Mouse (Mus musculus): ENCODE data around the gene Atp6v1g3. TPM values are rescaled to one million over a fixed set of nuclear protein-coding genes. Genes with fewer than 3 reads are reported as not detected.

Atp6v1g3 gene
- polyA plus RNA-seq, 2 experiments = not detected

DNA sequence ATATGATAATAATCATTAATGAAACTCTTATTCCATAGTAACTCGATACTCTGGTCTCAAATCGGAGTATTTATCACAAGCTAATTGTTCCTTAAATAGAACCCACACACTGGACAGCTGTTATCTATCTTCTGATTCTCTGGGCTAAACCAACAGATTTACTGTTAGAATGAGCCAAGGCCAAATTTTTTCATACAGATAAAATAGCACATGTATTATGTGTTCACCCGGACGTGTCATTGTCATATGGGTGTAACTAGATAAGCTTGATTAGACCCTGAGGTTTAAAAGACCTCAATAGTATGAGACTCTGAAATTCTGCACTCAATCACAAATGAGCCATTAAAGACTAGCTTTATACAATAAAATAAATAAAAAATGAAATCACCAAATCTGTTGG lies 28.4 kb upstream of the Atp6v1g3 start:
- Histone ChIP-seq H3K9me3 (ENCODE audit: control insufficient read depth, low read length) (no peaks in the 10 kb centered on the region), H3K9ac (replicated peaks) (no peak overlapping the region), H3K4me2 (ENCODE audit: low read depth) (no peak overlapping the region), H3K36me3 (replicated peaks; ENCODE audit: control insufficient read depth, insufficient read depth, low read depth) (no peaks in the 10 kb centered on the region), H3K27ac (no peak overlapping the region), H3K4me1 (replicated peaks; ENCODE audit: control insufficient read depth in 2 of 2, insufficient read depth in 2 of 2, low read length in 1 of 2) (no peaks in the 10 kb centered on the region; a peak in 1 of 4 replicates), H3K27me3 (ENCODE audit: control insufficient read depth, insufficient read depth, low read length) (no peaks in the 10 kb centered on the region), H3K4me3 (ENCODE audit: insufficient read depth in 1 of 2, low read depth in 2 of 2, low read length in 2 of 2) (no peak overlapping the region)
- DNase-seq (ENCODE audit: low read depth in 3 of 3, low spot score in 3 of 3) (no peak), ATAC-seq (ENCODE audit: insufficient read depth) (no peak)
- 47% methylated on average over 4 of the region's 4 CpGs for WGBS (ENCODE audit: insufficient replicate concordance)
- TF ChIP-seq CTCF (IDR thresholded peaks at IDR 0.05; ENCODE audit: low read depth) (no peak), EP300 (IDR thresholded peaks at IDR 0.05; ENCODE audit: low read depth) (no peak)

DNA sequence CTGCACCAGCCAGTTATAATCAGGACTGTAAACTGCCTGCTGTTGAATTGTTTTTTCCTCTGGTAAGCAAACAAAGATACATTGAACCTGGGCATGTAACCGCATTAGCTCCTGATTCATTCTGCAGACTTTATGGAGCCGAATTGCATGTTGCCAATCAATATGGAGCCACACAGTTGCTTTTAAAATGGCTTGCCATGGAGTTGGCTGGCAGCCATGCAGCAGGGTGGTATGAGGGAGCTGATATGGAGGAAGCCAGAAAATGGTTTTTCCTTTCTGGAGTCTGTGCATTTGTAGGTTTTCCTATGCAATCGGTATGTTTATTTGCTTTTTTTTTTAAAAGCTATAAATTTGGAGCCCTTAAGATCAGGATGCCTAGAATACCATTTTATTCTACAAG lies 28.0 kb upstream of the Atp6v1g3 start:
- ATAC-seq (ENCODE audit: insufficient read depth) = no peak
- Histone ChIP-seq H3K4me1 (replicated peaks; ENCODE audit: control insufficient read depth in 2 of 2, insufficient read depth in 2 of 2, low read length in 1 of 2) (no peaks in the 10 kb centered on the region; a peak in 1 of 4 replicates), H3K9me3 (ENCODE audit: control insufficient read depth, low read length) (no peaks in the 10 kb centered on the region), H3K36me3 (replicated peaks; ENCODE audit: control insufficient read depth, insufficient read depth, low read depth) (no peaks in the 10 kb centered on the region), H3K4me3 (ENCODE audit: insufficient read depth in 1 of 2, low read depth in 2 of 2, low read length in 2 of 2) (no peak overlapping the region), H3K4me2 (ENCODE audit: low read depth) (no peak overlapping the region), H3K9ac (replicated peaks) (no peak overlapping the region), H3K27me3 (ENCODE audit: control insufficient read depth, insufficient read depth, low read length) (no peaks in the 10 kb centered on the region), H3K27ac (no peak overlapping the region)
- no peak for DNase-seq (ENCODE audit: low read depth in 3 of 3, low spot score in 3 of 3)
- no peak for TF ChIP-seq CTCF (IDR thresholded peaks at IDR 0.05; ENCODE audit: low read depth)
- TF ChIP-seq EP300 (IDR thresholded peaks at IDR 0.05; ENCODE audit: low read depth) = no peak
- WGBS (ENCODE audit: insufficient replicate concordance) = 62% methylated on average over 3 of the region's 3 CpGs

- H3K27me3 ChIP-seq (ENCODE audit: control insufficient read depth, insufficient read depth, low read length) = no peaks in the 10 kb centered on the region
- H3K36me3 ChIP-seq (replicated peaks; ENCODE audit: control insufficient read depth, insufficient read depth, low read depth) = no peaks in the 10 kb centered on the region
- no peak overlapping the region for H3K9ac ChIP-seq (replicated peaks)
- ATAC-seq (ENCODE audit: insufficient read depth) = no peak
- WGBS (ENCODE audit: insufficient replicate concordance) = 70% methylated on average over 7 of the region's 7 CpGs
- H3K27ac ChIP-seq = no peak overlapping the region
- no peaks in the 10 kb centered on the region; a peak in 1 of 4 replicates for H3K4me1 ChIP-seq (replicated peaks; ENCODE audit: control insufficient read depth in 2 of 2, insufficient read depth in 2 of 2, low read length in 1 of 2)
- TF ChIP-seq EP300 (IDR thresholded peaks at IDR 0.05; ENCODE audit: low read depth) = no peak
- TF ChIP-seq CTCF (IDR thresholded peaks at IDR 0.05; ENCODE audit: low read depth) = no peak
- H3K4me2 ChIP-seq (ENCODE audit: low read depth) = no peak overlapping the region
- H3K9me3 ChIP-seq (ENCODE audit: control insufficient read depth, low read length) = no peaks in the 10 kb centered on the region
- no peak for DNase-seq (ENCODE audit: low read depth in 3 of 3, low spot score in 3 of 3)
- no peak overlapping the region for H3K4me3 ChIP-seq (ENCODE audit: insufficient read depth in 1 of 2, low read depth in 2 of 2, low read length in 2 of 2)
Observed at GRCm38 (mm10) chr1:138246438-138247164, 26.9 kb upstream of the Atp6v1g3 start.

DNA sequence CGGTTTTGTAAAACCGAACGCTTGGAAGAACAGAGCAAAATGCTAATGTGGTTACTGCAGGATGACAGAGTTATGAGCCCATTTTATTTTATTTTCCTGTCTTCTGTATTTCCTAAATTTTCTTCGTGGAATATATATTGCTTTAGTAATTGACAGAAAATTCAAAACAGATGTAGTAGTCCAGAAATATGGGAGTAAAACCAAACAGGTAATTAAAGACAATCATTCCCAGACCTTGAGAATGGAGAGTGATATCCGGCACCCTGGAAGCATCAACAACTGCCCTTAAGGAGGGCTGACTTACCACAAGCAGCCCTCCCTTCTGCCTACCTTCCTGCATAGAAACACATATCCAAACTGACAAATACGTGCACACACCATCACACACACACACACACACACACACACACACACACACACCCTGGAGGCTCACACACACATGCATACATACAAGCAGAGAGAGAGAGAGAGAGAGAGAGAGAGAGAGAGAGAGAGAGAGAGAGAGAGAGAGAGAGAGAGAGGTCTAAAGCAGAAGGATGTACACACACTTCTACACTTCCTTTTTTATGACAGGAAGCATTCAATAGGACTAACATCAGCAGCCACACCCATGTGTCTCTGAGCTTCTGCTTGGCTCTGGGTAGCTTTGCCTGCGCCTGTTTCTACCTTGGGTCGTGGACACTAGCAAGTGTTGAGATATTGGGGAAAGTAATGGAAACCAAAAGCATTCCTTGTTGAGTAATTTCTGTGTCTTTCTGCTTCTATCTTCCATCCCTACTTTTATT lies 25.6 kb upstream of the Atp6v1g3 start:
- H3K4me1 ChIP-seq (replicated peaks; ENCODE audit: control insufficient read depth in 2 of 2, insufficient read depth in 2 of 2, low read length in 1 of 2) = no peaks in the 10 kb centered on the region; a peak in 1 of 4 replicates
- no peaks in the 10 kb centered on the region for H3K36me3 ChIP-seq (replicated peaks; ENCODE audit: control insufficient read depth, insufficient read depth, low read depth)
- no peaks in the 10 kb centered on the region for H3K9me3 ChIP-seq (ENCODE audit: control insufficient read depth, low read length)
- no peak overlapping the region for H3K4me2 ChIP-seq (ENCODE audit: low read depth)
- H3K27ac ChIP-seq = no peak overlapping the region
- H3K9ac ChIP-seq (replicated peaks) = no peak overlapping the region
- DNase-seq (ENCODE audit: low read depth in 3 of 3, low spot score in 3 of 3) (no peak), ATAC-seq (ENCODE audit: insufficient read depth) (no peak)
- WGBS (ENCODE audit: insufficient replicate concordance) = 57% methylated on average over 8 of the region's 8 CpGs
- no peaks in the 10 kb centered on the region for H3K27me3 ChIP-seq (ENCODE audit: control insufficient read depth, insufficient read depth, low read length)
- H3K4me3 ChIP-seq (ENCODE audit: insufficient read depth in 1 of 2, low read depth in 2 of 2, low read length in 2 of 2) = no peak overlapping the region
- TF ChIP-seq CTCF (IDR thresholded peaks at IDR 0.05; ENCODE audit: low read depth) (no peak), EP300 (IDR thresholded peaks at IDR 0.05; ENCODE audit: low read depth) (no peak)

DNA sequence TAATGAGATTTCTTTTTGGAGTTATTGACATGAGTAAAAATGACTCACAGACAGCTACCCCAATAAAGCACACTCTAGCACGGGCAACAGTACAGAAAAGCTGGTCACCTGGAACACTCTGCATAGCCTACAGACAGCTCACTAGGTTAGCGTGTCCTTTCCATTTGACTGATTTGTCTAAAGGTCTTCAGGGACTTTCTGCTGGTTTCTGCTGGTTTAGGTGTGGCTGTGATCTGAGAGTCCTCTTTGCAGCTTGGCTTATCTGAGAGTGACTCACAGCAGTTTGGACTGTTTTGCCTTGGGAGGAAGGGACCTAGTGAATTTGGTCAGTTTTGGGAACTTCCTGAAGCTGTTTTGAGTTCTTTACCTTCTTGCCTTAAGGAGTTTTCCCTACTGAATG lies 24.8 kb upstream of the Atp6v1g3 start:
- WGBS (ENCODE audit: insufficient replicate concordance) = 53% methylated on average over 2 of the region's 2 CpGs
- Histone ChIP-seq H3K9me3 (ENCODE audit: control insufficient read depth, low read length) (no peaks in the 10 kb centered on the region), H3K27me3 (ENCODE audit: control insufficient read depth, insufficient read depth, low read length) (no peaks in the 10 kb centered on the region), H3K4me1 (replicated peaks; ENCODE audit: control insufficient read depth in 2 of 2, insufficient read depth in 2 of 2, low read length in 1 of 2) (no peaks in the 10 kb centered on the region; a peak in 1 of 4 replicates), H3K4me2 (ENCODE audit: low read depth) (no peak overlapping the region), H3K4me3 (ENCODE audit: insufficient read depth in 1 of 2, low read depth in 2 of 2, low read length in 2 of 2) (no peak overlapping the region), H3K27ac (no peak overlapping the region), H3K36me3 (replicated peaks; ENCODE audit: control insufficient read depth, insufficient read depth, low read depth) (no peaks in the 10 kb centered on the region), H3K9ac (replicated peaks) (no peak overlapping the region)
- ATAC-seq (ENCODE audit: insufficient read depth) (no peak), DNase-seq (ENCODE audit: low read depth in 3 of 3, low spot score in 3 of 3) (no peak)
- TF ChIP-seq CTCF (IDR thresholded peaks at IDR 0.05; ENCODE audit: low read depth) (no peak), EP300 (IDR thresholded peaks at IDR 0.05; ENCODE audit: low read depth) (no peak)

Data from liver, embryonic 14.5 days (tissue).